Mouse (Mus musculus) 3T3-L1 (cell line): ENCODE results near the gene Tspan33.
"Not testable (repeated sequence)": the region's sequence is repeated elsewhere in the genome, so short reads cannot be mapped to it uniquely, and the experiment has no call there.

Source experiments
- DNase-seq: peaks from one replicate; pipeline ENCODE4 v3.0.0-alpha.2; 2015; ENCODE audit warnings: low read depth, low spot score

Tspan33 gene

GRCm38 (mm10) chr6:29753336-29753735, 59.3 kb downstream of the Tspan33 start:
- no peak for DNase-seq

GRCm38 (mm10) chr6:29756001-29756400, 62.0 kb downstream of the Tspan33 start:
- DNase-seq = no peak

GRCm38 (mm10) chr6:29756476-29756875, 62.5 kb downstream of the Tspan33 start:
- no peak for DNase-seq

GRCm38 (mm10) chr6:29758417-29758816, 64.4 kb downstream of the Tspan33 start:
- DNase-seq = peak; percentile 93

GRCm38 (mm10) chr6:29759012-29759679, 65.1 kb downstream of the Tspan33 start:
- DNase-seq = no peak

GRCm38 (mm10) chr6:29760397-29760796, 66.4 kb downstream of the Tspan33 start:
- DNase-seq = not testable (repeated sequence)

- no peak for DNase-seq
These were observed 67.3 kb downstream of the Tspan33 start for GRCm38 (mm10) chr6:29761282-29761681.

GRCm38 (mm10) chr6:29762524-29762923, 68.5 kb downstream of the Tspan33 start:
- DNase-seq = peak; percentile 86

- peak; percentile 38 for DNase-seq
These were observed 72.9 kb downstream of the Tspan33 start for GRCm38 (mm10) chr6:29766874-29767273.
